Mouse (Mus musculus): ENCODE measurements at regions not wholly inside any gene's neighbourhood (a gene's known extent, or its start where the extent isn't known, plus 50 kb on each side); places are given as distances from the start of the nearest gene placed in this dataset.
A peak's percentile ranks its signal among the peaks of the same experiment; 100 is the strongest.

- Histone ChIP-seq H3K9me3 (replicated peaks; ENCODE audit: control insufficient read depth, insufficient read depth, low read length, poor library complexity, severe bottlenecking) (peaks cover 4% of the 10 kb centered on the region; the same call in 1 of the 2 replicates), H3K27ac (ENCODE audit: insufficient read depth, low read length) (no peak overlapping the region), H3K4me3 (ENCODE audit: low read depth, low read length) (no peak overlapping the region), H3K27me3 (ENCODE audit: control insufficient read depth, insufficient read depth, low read length, poor library complexity, severe bottlenecking) (no peaks in the 10 kb centered on the region), H3K9ac (ENCODE audit: low read depth, poor library complexity, severe bottlenecking) (no peak overlapping the region), H3K4me1 (ENCODE audit: control insufficient read depth, insufficient read depth, low read length) (no peaks in the 10 kb centered on the region), H3K36me3 (ENCODE audit: control insufficient read depth, insufficient read depth, low read length, poor library complexity, severe bottlenecking) (no peaks in the 10 kb centered on the region)
- TF ChIP-seq POLR2A (IDR thresholded peaks at IDR 0.05; ENCODE audit: insufficient read depth, low read length) (no peak), EP300 (IDR thresholded peaks at IDR 0.05; ENCODE audit: insufficient read depth, low read depth, low read length) (no peak), CTCF (IDR thresholded peaks at IDR 0.05; ENCODE audit: low read depth, low read length) (no peak)
These were observed 69.3 kb upstream of the Arid5b start for GRCm38 (mm10) chr10:68347806-68348205.

- H3K27ac ChIP-seq (ENCODE audit: insufficient read depth, low read length), result no peak overlapping the region
These were observed 66.6 kb upstream of the Arid5b start for GRCm38 (mm10) chr10:68344991-68345720.

GRCm38 (mm10) chr10:68344211-68344610, 65.7 kb upstream of the Arid5b start:
- H3K4me3 ChIP-seq (ENCODE audit: low read depth, low read length), result no peak overlapping the region
- no peak overlapping the region for H3K27ac ChIP-seq (ENCODE audit: insufficient read depth, low read length)
- peaks cover 4% of the 10 kb centered on the region; the same call in 1 of the 2 replicates for H3K9me3 ChIP-seq (replicated peaks; ENCODE audit: control insufficient read depth, insufficient read depth, low read length, poor library complexity, severe bottlenecking)

More at GRCm38 (mm10) chr10:68344991-68345720, 66.6 kb upstream of the Arid5b start:
- Histone ChIP-seq H3K9ac (ENCODE audit: low read depth, poor library complexity, severe bottlenecking) (0 out of 2 replicates have a peak overlapping the region, but pooled peaks have one; percentile 51), H3K9me3 (replicated peaks; ENCODE audit: control insufficient read depth, insufficient read depth, low read length, poor library complexity, severe bottlenecking) (peaks cover 4% of the 10 kb centered on the region; the same call in 1 of the 2 replicates), H3K4me1 (ENCODE audit: control insufficient read depth, insufficient read depth, low read length) (no peaks in the 10 kb centered on the region), H3K27me3 (ENCODE audit: control insufficient read depth, insufficient read depth, low read length, poor library complexity, severe bottlenecking) (no peaks in the 10 kb centered on the region), H3K36me3 (ENCODE audit: control insufficient read depth, insufficient read depth, low read length, poor library complexity, severe bottlenecking) (no peaks in the 10 kb centered on the region), H3K4me3 (ENCODE audit: low read depth, low read length) (peak overlapping the region; percentile 44)
- no peak for TF ChIP-seq EP300 (IDR thresholded peaks at IDR 0.05; ENCODE audit: insufficient read depth, low read depth, low read length)
- no peak for TF ChIP-seq CTCF (IDR thresholded peaks at IDR 0.05; ENCODE audit: low read depth, low read length)
- no peak for TF ChIP-seq POLR2A (IDR thresholded peaks at IDR 0.05; ENCODE audit: insufficient read depth, low read length)

GRCm38 (mm10) chr10:68334054-68334453, 55.5 kb upstream of the Arid5b start:
- Histone ChIP-seq H3K4me3 (ENCODE audit: low read depth, low read length) (no peak overlapping the region), H3K9me3 (replicated peaks; ENCODE audit: control insufficient read depth, insufficient read depth, low read length, poor library complexity, severe bottlenecking) (peaks cover 4% of the 10 kb centered on the region; the same call in 1 of the 2 replicates), H3K9ac (ENCODE audit: low read depth, poor library complexity, severe bottlenecking) (no peak overlapping the region), H3K27me3 (ENCODE audit: control insufficient read depth, insufficient read depth, low read length, poor library complexity, severe bottlenecking) (no peaks in the 10 kb centered on the region), H3K27ac (ENCODE audit: insufficient read depth, low read length) (no peak overlapping the region), H3K36me3 (ENCODE audit: control insufficient read depth, insufficient read depth, low read length, poor library complexity, severe bottlenecking) (no peaks in the 10 kb centered on the region), H3K4me1 (ENCODE audit: control insufficient read depth, insufficient read depth, low read length) (no peaks in the 10 kb centered on the region)
- no peak for TF ChIP-seq CTCF (IDR thresholded peaks at IDR 0.05; ENCODE audit: low read depth, low read length)
- no peak for TF ChIP-seq POLR2A (IDR thresholded peaks at IDR 0.05; ENCODE audit: insufficient read depth, low read length)
- no peak for TF ChIP-seq EP300 (IDR thresholded peaks at IDR 0.05; ENCODE audit: insufficient read depth, low read depth, low read length)

More at GRCm38 (mm10) chr10:68344211-68344610, 65.7 kb upstream of the Arid5b start:
- Histone ChIP-seq H3K36me3 (ENCODE audit: control insufficient read depth, insufficient read depth, low read length, poor library complexity, severe bottlenecking) (no peaks in the 10 kb centered on the region), H3K4me1 (ENCODE audit: control insufficient read depth, insufficient read depth, low read length) (no peaks in the 10 kb centered on the region), H3K27me3 (ENCODE audit: control insufficient read depth, insufficient read depth, low read length, poor library complexity, severe bottlenecking) (no peaks in the 10 kb centered on the region), H3K9ac (ENCODE audit: low read depth, poor library complexity, severe bottlenecking) (no peak overlapping the region)
- TF ChIP-seq EP300 (IDR thresholded peaks at IDR 0.05; ENCODE audit: insufficient read depth, low read depth, low read length) (no peak), CTCF (IDR thresholded peaks at IDR 0.05; ENCODE audit: low read depth, low read length) (no peak), POLR2A (IDR thresholded peaks at IDR 0.05; ENCODE audit: insufficient read depth, low read length) (no peak)

Data from ES-Bruce4 (cell line).